Mouse (Mus musculus): ENCODE results near the gene Anapc16. TPM values are rescaled to one million over a fixed set of nuclear protein-coding genes. Genes with fewer than 3 reads are reported as not detected.

The Anapc16 gene
- polyA plus RNA-seq, 2 experiments = 109 to 110 TPM

GRCm38 (mm10) chr10:59981792-59982191 is 21.1 kb downstream of the Anapc16 start:
- DNase-seq (ENCODE audit: low spot score) = no peak
- no peak for TF ChIP-seq POLR2A (IDR thresholded peaks at IDR 0.05; ENCODE audit: borderline replicate concordance, extremely low read depth, insufficient read depth, insufficient read length)

GRCm38 (mm10) chr10:59981336-59981735 is 21.6 kb downstream of the Anapc16 start:
- no peak overlapping the region for H3K27ac ChIP-seq (replicated peaks; ENCODE audit: low read depth, low read length)
- no peak overlapping the region for H3K4me3 ChIP-seq (replicated peaks; ENCODE audit: low read length)
- no peak for ATAC-seq (ENCODE audit: low FRiP score, low read depth)
- H3K4me1 ChIP-seq (ENCODE audit: control insufficient read depth, insufficient read depth, low read length) = peaks cover 22% of the 10 kb centered on the region
- no peaks in the 10 kb centered on the region for H3K27me3 ChIP-seq (ENCODE audit: control insufficient read depth, insufficient read depth, low read length)
- no peaks in the 10 kb centered on the region for H3K9me3 ChIP-seq (ENCODE audit: control insufficient read depth, low read length)
- no peak overlapping the region for H3K9ac ChIP-seq (ENCODE audit: low read depth, low read length, severe bottlenecking)
- no peak for TF ChIP-seq POLR2A (IDR thresholded peaks at IDR 0.05; ENCODE audit: borderline replicate concordance, extremely low read depth, insufficient read depth, insufficient read length)
- peaks cover 13% of the 10 kb centered on the region for H3K36me3 ChIP-seq (ENCODE audit: control insufficient read depth, insufficient read depth, low read length)
- no peak for DNase-seq (ENCODE audit: low spot score)
- H3K4me2 ChIP-seq (replicated peaks; ENCODE audit: low read depth, low read length, severe bottlenecking) = no peak overlapping the region
- 78% methylated on average over 4 of the region's 4 CpGs for WGBS

More at GRCm38 (mm10) chr10:59981792-59982191, 21.1 kb downstream of the Anapc16 start:
- 79% methylated on average over 9 of the region's 9 CpGs for WGBS
- H3K27me3 ChIP-seq (ENCODE audit: control insufficient read depth, insufficient read depth, low read length) = no peaks in the 10 kb centered on the region
- H3K36me3 ChIP-seq (ENCODE audit: control insufficient read depth, insufficient read depth, low read length) = peaks cover 15% of the 10 kb centered on the region
- ATAC-seq (ENCODE audit: low FRiP score, low read depth) = no peak
- no peak overlapping the region for H3K9ac ChIP-seq (ENCODE audit: low read depth, low read length, severe bottlenecking)
- H3K27ac ChIP-seq (replicated peaks; ENCODE audit: low read depth, low read length) = 0 out of 2 replicates have a peak overlapping the region, but pooled peaks have one; percentile 2
- H3K4me1 ChIP-seq (ENCODE audit: control insufficient read depth, insufficient read depth, low read length) = peaks cover 22% of the 10 kb centered on the region
- H3K9me3 ChIP-seq (ENCODE audit: control insufficient read depth, low read length) = no peaks in the 10 kb centered on the region
- H3K4me3 ChIP-seq (replicated peaks; ENCODE audit: low read length) = no peak overlapping the region
- H3K4me2 ChIP-seq (replicated peaks; ENCODE audit: low read depth, low read length, severe bottlenecking) = no peak overlapping the region

GRCm38 (mm10) chr10:59980815-59981244 is 22.1 kb downstream of the Anapc16 start:
- no peak overlapping the region for H3K27ac ChIP-seq (replicated peaks; ENCODE audit: low read depth, low read length)
- no peaks in the 10 kb centered on the region for H3K27me3 ChIP-seq (ENCODE audit: control insufficient read depth, insufficient read depth, low read length)
- 93% methylated on average over 6 of the region's 6 CpGs for WGBS
- DNase-seq (ENCODE audit: low spot score) (no peak), ATAC-seq (ENCODE audit: low FRiP score, low read depth) (no peak)
- no peaks in the 10 kb centered on the region for H3K9me3 ChIP-seq (ENCODE audit: control insufficient read depth, low read length)
- TF ChIP-seq POLR2A (IDR thresholded peaks at IDR 0.05; ENCODE audit: borderline replicate concordance, extremely low read depth, insufficient read depth, insufficient read length) = no peak
- H3K36me3 ChIP-seq (ENCODE audit: control insufficient read depth, insufficient read depth, low read length) = peaks cover 8% of the 10 kb centered on the region
- no peak overlapping the region for H3K9ac ChIP-seq (ENCODE audit: low read depth, low read length, severe bottlenecking)
- H3K4me2 ChIP-seq (replicated peaks; ENCODE audit: low read depth, low read length, severe bottlenecking) = no peak overlapping the region
- H3K4me3 ChIP-seq (replicated peaks; ENCODE audit: low read length) = no peak overlapping the region
- H3K4me1 ChIP-seq (ENCODE audit: control insufficient read depth, insufficient read depth, low read length) = peaks cover 22% of the 10 kb centered on the region

DNA sequence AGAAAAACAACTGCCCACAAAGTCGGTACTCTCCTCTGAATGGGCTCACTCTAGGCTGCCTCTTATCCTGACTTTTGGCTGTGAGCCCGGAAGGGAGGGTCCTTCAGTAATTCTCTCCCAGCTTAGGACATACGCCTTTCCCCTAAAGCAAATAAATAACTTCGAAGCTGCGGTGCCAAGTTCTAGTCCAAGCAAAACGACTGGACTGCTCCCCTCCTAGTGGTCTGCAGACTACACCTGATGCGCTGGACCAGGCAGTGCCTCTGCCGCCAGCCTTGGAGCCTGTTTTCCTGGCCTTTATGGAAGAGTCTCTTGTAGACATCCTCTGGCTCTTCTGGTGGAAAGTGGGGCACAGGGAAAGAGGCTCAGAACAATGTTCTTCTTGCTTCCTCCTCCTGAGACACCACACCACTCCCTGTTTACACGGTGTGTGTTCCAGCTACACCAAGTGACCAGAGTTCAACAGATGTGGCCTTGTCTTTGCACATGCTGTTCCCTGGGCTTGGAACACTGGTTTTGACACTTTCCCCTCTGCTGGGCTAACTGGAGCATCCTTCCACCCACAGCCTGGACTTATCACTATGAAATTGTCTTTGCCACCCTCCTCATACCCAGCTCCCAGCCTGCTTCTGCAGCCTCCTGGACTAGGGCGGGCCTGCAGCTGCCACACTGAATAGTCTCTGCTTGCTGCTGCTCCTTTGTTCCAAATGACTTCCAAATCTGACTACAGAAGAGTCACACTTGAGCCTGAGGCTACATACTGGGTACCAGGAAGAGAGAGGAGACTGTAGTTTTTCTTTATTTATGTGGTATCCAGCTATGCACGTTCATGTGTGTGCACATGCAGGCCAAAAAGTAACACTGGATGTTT is 23.8 kb downstream of the Anapc16 start:
- Histone ChIP-seq H3K9me3 (ENCODE audit: control insufficient read depth, low read length) (no peaks in the 10 kb centered on the region), H3K27me3 (ENCODE audit: control insufficient read depth, insufficient read depth, low read length) (no peaks in the 10 kb centered on the region), H3K36me3 (ENCODE audit: control insufficient read depth, insufficient read depth, low read length) (no peaks in the 10 kb centered on the region), H3K4me2 (replicated peaks; ENCODE audit: low read depth, low read length, severe bottlenecking) (no peak overlapping the region), H3K4me1 (ENCODE audit: control insufficient read depth, insufficient read depth, low read length) (peaks cover 30% of the 10 kb centered on the region), H3K9ac (ENCODE audit: low read depth, low read length, severe bottlenecking) (no peak overlapping the region), H3K4me3 (replicated peaks; ENCODE audit: low read length) (no peak overlapping the region), H3K27ac (replicated peaks; ENCODE audit: low read depth, low read length) (peak overlapping the region; percentile 73)
- no peak for TF ChIP-seq POLR2A (IDR thresholded peaks at IDR 0.05; ENCODE audit: borderline replicate concordance, extremely low read depth, insufficient read depth, insufficient read length)
- DNase-seq (ENCODE audit: low spot score) (peak; percentile 86), ATAC-seq (ENCODE audit: low FRiP score, low read depth) (peak; percentile 58)
- WGBS = 39% methylated on average over 11 of the region's 11 CpGs

GRCm38 (mm10) chr10:59978401-59978800 is 24.5 kb downstream of the Anapc16 start:
- H3K27me3 ChIP-seq (ENCODE audit: control insufficient read depth, insufficient read depth, low read length) = no peaks in the 10 kb centered on the region
- no peak overlapping the region for H3K4me2 ChIP-seq (replicated peaks; ENCODE audit: low read depth, low read length, severe bottlenecking)
- H3K9ac ChIP-seq (ENCODE audit: low read depth, low read length, severe bottlenecking) = no peak overlapping the region
- H3K4me3 ChIP-seq (replicated peaks; ENCODE audit: low read length) = no peak overlapping the region
- peak overlapping the region; percentile 73 for H3K27ac ChIP-seq (replicated peaks; ENCODE audit: low read depth, low read length)
- WGBS = 54% methylated on average over 2 of the region's 2 CpGs
- no peak for TF ChIP-seq POLR2A (IDR thresholded peaks at IDR 0.05; ENCODE audit: borderline replicate concordance, extremely low read depth, insufficient read depth, insufficient read length)
- H3K36me3 ChIP-seq (ENCODE audit: control insufficient read depth, insufficient read depth, low read length) = no peaks in the 10 kb centered on the region
- DNase-seq (ENCODE audit: low spot score) (no peak), ATAC-seq (ENCODE audit: low FRiP score, low read depth) (no peak)
- no peaks in the 10 kb centered on the region for H3K9me3 ChIP-seq (ENCODE audit: control insufficient read depth, low read length)
- H3K4me1 ChIP-seq (ENCODE audit: control insufficient read depth, insufficient read depth, low read length) = peaks cover 37% of the 10 kb centered on the region

Data from limb, embryonic 14.5 days (tissue).